8 mouse cellular contexts compared by ENCODE assay signal in genomic region chr19:25285756-25286538, GRCm38 (mm10). TPM values are rescaled to one million over a fixed set of nuclear protein-coding genes. Genes with fewer than 3 reads are reported as not detected.
A peak's percentile ranks its signal among the peaks of the same experiment; 100 is the strongest.
DNase-seq lines count a peak whose midpoint lies in the region; ATAC-seq lines count a peak whose summit lies in the region.

No protein-coding gene starts in this region.

- no peaks in the 10 kb centered on the region for H3K27me3 ChIP-seq in forebrain, embryonic 12.5 days
- no peaks in the 10 kb centered on the region for H3K27me3 ChIP-seq in forebrain, embryonic 11.5 days (ENCODE audit: control insufficient read depth, insufficient read depth, low read length)
- H3K27me3 ChIP-seq in forebrain, embryonic 16.5 days (replicated peaks; ENCODE audit: control insufficient read depth, insufficient read depth, low read length), result 0 out of 2 replicates have a peak, but pooled peaks cover 5% of the 10 kb centered on the region
- no peaks in the 10 kb centered on the region for H3K27me3 ChIP-seq in kidney, embryonic 14.5 days (ENCODE audit: control insufficient read depth, insufficient read depth, low read length)

- no peak overlapping the region for H3K27ac ChIP-seq in forebrain, embryonic 12.5 days
- H3K27ac ChIP-seq in forebrain, embryonic 11.5 days (ENCODE audit: low read depth, low read length), result no peak overlapping the region
- no peak overlapping the region for H3K27ac ChIP-seq in forebrain, embryonic 16.5 days (ENCODE audit: low read length)
- no peak overlapping the region for H3K27ac ChIP-seq in kidney, embryonic 14.5 days (ENCODE audit: low read depth, low read length)

- H3K4me1 ChIP-seq in forebrain, embryonic 12.5 days, result peaks cover 4% of the 10 kb centered on the region; the same call in 1 of the 2 replicates
- no peaks in the 10 kb centered on the region for H3K4me1 ChIP-seq in forebrain, embryonic 11.5 days (replicated peaks; ENCODE audit: control insufficient read depth, insufficient read depth, low read length)
- H3K4me1 ChIP-seq in forebrain, embryonic 16.5 days (replicated peaks; ENCODE audit: control insufficient read depth, insufficient read depth, low read length), result peaks cover 12% of the 10 kb centered on the region
- H3K4me1 ChIP-seq in kidney, embryonic 14.5 days (ENCODE audit: control insufficient read depth, insufficient read depth, low read length), result peaks cover 3% of the 10 kb centered on the region; the same call in 1 of the 2 replicates

- no peak overlapping the region for H3K4me3 ChIP-seq in forebrain, embryonic 12.5 days (replicated peaks)
- H3K4me3 ChIP-seq in forebrain, embryonic 11.5 days (ENCODE audit: low read depth, low read length), result no peak overlapping the region
- no peak overlapping the region for H3K4me3 ChIP-seq in forebrain, embryonic 16.5 days (replicated peaks; ENCODE audit: low read length)
- H3K4me3 ChIP-seq in kidney, embryonic 14.5 days (ENCODE audit: low read length), result no peak overlapping the region

- no peaks in the 10 kb centered on the region for H3K9me3 ChIP-seq in forebrain, embryonic 12.5 days
- H3K9me3 ChIP-seq in forebrain, embryonic 11.5 days (ENCODE audit: control insufficient read depth, low read length), result no peaks in the 10 kb centered on the region
- H3K9me3 ChIP-seq in forebrain, embryonic 16.5 days (ENCODE audit: control insufficient read depth, low read length), result no peaks in the 10 kb centered on the region
- no peaks in the 10 kb centered on the region for H3K9me3 ChIP-seq in kidney, embryonic 14.5 days (ENCODE audit: control insufficient read depth, low read length)

- H3K4me2 ChIP-seq in forebrain, embryonic 12.5 days, result no peak overlapping the region
- no peak overlapping the region for H3K4me2 ChIP-seq in forebrain, embryonic 11.5 days (ENCODE audit: low read depth, low read length, severe bottlenecking)
- H3K4me2 ChIP-seq in forebrain, embryonic 16.5 days (ENCODE audit: low read length), result no peak overlapping the region
- no peak overlapping the region for H3K4me2 ChIP-seq in kidney, embryonic 14.5 days (replicated peaks; ENCODE audit: low read depth, low read length)

- DNase-seq in forebrain, embryonic 11.5 days (ENCODE audit: low spot score), result no peak
- DNase-seq in adrenal gland, adult (ENCODE audit: inconsistent age in 2 of 2, low spot score in 1 of 2), result peak; percentile 82 to 94
- peak; percentile 61 for DNase-seq in mesoderm, embryonic 11.5 days (ENCODE audit: low read depth, low spot score)
- no peak for DNase-seq in urinary bladder, postnatal 10 days (ENCODE audit: low spot score)
- DNase-seq in T-cell, adult 2 months (ENCODE audit: low spot score), result no peak

- H3K36me3 ChIP-seq in forebrain, embryonic 12.5 days (replicated peaks), result no peaks in the 10 kb centered on the region
- H3K36me3 ChIP-seq in forebrain, embryonic 11.5 days (ENCODE audit: control insufficient read depth, insufficient read depth, low read length), result no peaks in the 10 kb centered on the region
- H3K36me3 ChIP-seq in forebrain, embryonic 16.5 days (ENCODE audit: control insufficient read depth, insufficient read depth), result no peaks in the 10 kb centered on the region
- no peaks in the 10 kb centered on the region for H3K36me3 ChIP-seq in kidney, embryonic 14.5 days (ENCODE audit: control insufficient read depth, insufficient read depth, low read length)

- peak; percentile 77; the same call in 1 of the 2 replicates for ATAC-seq in forebrain, embryonic 12.5 days (ENCODE audit: low FRiP score)
- no peak for ATAC-seq in forebrain, embryonic 11.5 days (replicated peaks; ENCODE audit: low FRiP score)
- peak; percentile 99 for ATAC-seq in forebrain, embryonic 16.5 days
- ATAC-seq in kidney, embryonic 14.5 days (ENCODE audit: low FRiP score, low TSS enrichment), result peak; percentile 95; the same call in 1 of the 2 replicates

- H3K9ac ChIP-seq in forebrain, embryonic 12.5 days, result no peak overlapping the region
- H3K9ac ChIP-seq in forebrain, embryonic 11.5 days (ENCODE audit: low read length), result no peak overlapping the region
- H3K9ac ChIP-seq in forebrain, embryonic 16.5 days (replicated peaks; ENCODE audit: low read depth, low read length), result no peak overlapping the region
- no peak overlapping the region; the same call in 1 of the 2 replicates for H3K9ac ChIP-seq in kidney, embryonic 14.5 days (ENCODE audit: low read depth, low read length)

- WGBS in forebrain, embryonic 12.5 days, result 61% methylated on average over 5 of the region's 5 CpGs
- 71% methylated on average over 5 of the region's 5 CpGs for WGBS in forebrain, embryonic 11.5 days
- 14% methylated on average over 5 of the region's 5 CpGs for WGBS in forebrain, embryonic 16.5 days
- 18% methylated on average over 5 of the region's 5 CpGs for WGBS in kidney, embryonic 14.5 days

RNA-seq across cellular contexts. Expression of gene Kank1, which starts 49.2 kb away (rescaled TPM):
- 8.0 and 8.8 TPM in 2 replicates for polyA plus RNA-seq in forebrain, embryonic 12.5 days (2016; fragmentation: Nextera tagmentation; extraction: Ambion mirVana)
- 9.6 and 15.3 TPM in 2 replicates for polyA plus RNA-seq in forebrain, embryonic 11.5 days (2014; fragmentation: Nextera tagmentation; extraction: Ambion mirVana)
- 4.4 and 4.8 TPM in 2 replicates for polyA plus RNA-seq in forebrain, embryonic 16.5 days (2015; fragmentation: Nextera tagmentation; extraction: Ambion mirVana)
- 14.5 and 23.0 TPM in 2 replicates for polyA plus RNA-seq in kidney, embryonic 14.5 days (2014; fragmentation: Nextera tagmentation; extraction: Ambion mirVana)

Comparison
In these comparisons a context has a peak if more than half of its experiments do, and no peak if none do; other contexts are left out.
1. DNase-seq: peak in adrenal gland, adult (2 of 2) and mesoderm, embryonic 11.5 days (single experiment); none in forebrain, embryonic 11.5 days (single experiment), urinary bladder, postnatal 10 days (single experiment) and T-cell, adult 2 months (single experiment).